Mouse (Mus musculus): Measurements from ENCODE around the gene Dynll2. TPM values are rescaled to one million over a fixed set of nuclear protein-coding genes. Genes with fewer than 3 reads are reported as not detected.

Dynll2 gene
- polyA plus RNA-seq, 1 experiment from 2014 or later = 24.7 TPM

- H3K9me3 ChIP-seq (replicated peaks; ENCODE audit: low read length) = no peaks in the 10 kb centered on the region
- no peak overlapping the region for H3K4me3 ChIP-seq (replicated peaks; ENCODE audit: low read depth, low read length)
- no peak overlapping the region for H3K9ac ChIP-seq (ENCODE audit: low read depth, low read length)
- 0% methylated on average over 2 of the region's 2 CpGs for WGBS
- peak; percentile 63 for TF ChIP-seq CTCF (IDR thresholded peaks at IDR 0.05; ENCODE audit: low read depth)
- no peaks in the 10 kb centered on the region for H3K36me3 ChIP-seq (ENCODE audit: insufficient read depth, low read length)
- H3K27me3 ChIP-seq (ENCODE audit: insufficient read depth, low read length) = no peaks in the 10 kb centered on the region
- H3K4me1 ChIP-seq (replicated peaks; ENCODE audit: insufficient read depth, low read length) = no peaks in the 10 kb centered on the region
- no peak overlapping the region for H3K4me2 ChIP-seq (ENCODE audit: low read length)
- DNase-seq (ENCODE audit: low spot score) = peak; percentile 41
- no peak overlapping the region for H3K27ac ChIP-seq
- ATAC-seq (replicated peaks; ENCODE audit: low FRiP score, low read depth) = no peak
These were observed 37.3 kb downstream of the Dynll2 start for GRCm38 (mm10) chr11:87949990-87950389.

DNA sequence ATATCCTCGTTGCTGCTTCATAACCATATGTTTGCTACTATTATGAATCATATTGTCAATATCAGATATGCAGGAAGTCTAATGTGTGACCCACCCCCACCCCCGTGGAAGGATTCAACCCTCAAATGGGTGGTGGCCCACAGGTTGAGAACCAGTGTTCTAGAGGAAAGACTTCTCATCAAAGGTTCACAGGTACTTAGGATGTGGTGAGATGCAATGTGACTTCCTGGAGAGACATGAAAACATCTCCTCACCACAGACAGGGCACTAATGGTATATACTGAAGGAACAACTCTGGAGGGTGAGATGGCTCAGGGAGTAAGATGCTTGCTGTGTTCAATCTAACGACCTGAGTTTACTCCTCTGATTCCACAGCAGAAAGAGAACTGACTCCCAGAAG is 51.9 kb downstream of the Dynll2 start:
- ATAC-seq (replicated peaks; ENCODE audit: low FRiP score, low read depth) (no peak), DNase-seq (ENCODE audit: low spot score) (no peak)
- no peaks in the 10 kb centered on the region for H3K36me3 ChIP-seq (ENCODE audit: insufficient read depth, low read length)
- no peak overlapping the region for H3K4me2 ChIP-seq (ENCODE audit: low read length)
- H3K9me3 ChIP-seq (replicated peaks; ENCODE audit: low read length) = no peaks in the 10 kb centered on the region
- 74% methylated on average over 3 of the region's 3 CpGs for WGBS
- H3K4me1 ChIP-seq (replicated peaks; ENCODE audit: insufficient read depth, low read length) = no peaks in the 10 kb centered on the region
- H3K9ac ChIP-seq (ENCODE audit: low read depth, low read length) = no peak overlapping the region
- TF ChIP-seq CTCF (IDR thresholded peaks at IDR 0.05; ENCODE audit: low read depth) = no peak
- no peak overlapping the region for H3K4me3 ChIP-seq (replicated peaks; ENCODE audit: low read depth, low read length)
- no peak overlapping the region for H3K27ac ChIP-seq
- H3K27me3 ChIP-seq (ENCODE audit: insufficient read depth, low read length) = no peaks in the 10 kb centered on the region

DNA sequence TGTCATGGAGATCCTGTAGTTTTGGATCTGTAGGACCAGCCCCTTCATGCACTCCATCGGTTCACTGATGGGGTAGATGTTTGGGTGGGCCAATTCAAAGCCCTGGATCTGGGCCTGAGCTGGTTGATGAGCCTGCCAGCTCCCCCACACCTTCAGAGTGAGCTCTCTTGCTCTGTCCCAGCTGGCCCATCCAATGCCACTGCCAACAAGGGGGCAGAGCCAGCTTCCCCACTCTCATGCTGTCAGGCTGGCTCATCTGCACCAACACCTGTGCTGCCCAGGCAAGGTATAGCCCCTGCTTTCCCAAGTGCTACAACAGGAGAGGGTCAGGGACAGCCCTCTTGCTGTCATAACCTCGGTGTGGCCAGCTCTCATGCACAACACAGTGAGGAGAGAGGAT is 53.6 kb downstream of the Dynll2 start:
- no peak for TF ChIP-seq CTCF (IDR thresholded peaks at IDR 0.05; ENCODE audit: low read depth)
- DNase-seq (ENCODE audit: low spot score) = no peak
- 67% methylated on average over 2 of the region's 2 CpGs for WGBS
- Histone ChIP-seq H3K27me3 (ENCODE audit: insufficient read depth, low read length) (no peaks in the 10 kb centered on the region), H3K4me2 (ENCODE audit: low read length) (no peak overlapping the region), H3K4me1 (replicated peaks; ENCODE audit: insufficient read depth, low read length) (no peaks in the 10 kb centered on the region), H3K36me3 (ENCODE audit: insufficient read depth, low read length) (no peaks in the 10 kb centered on the region), H3K9me3 (replicated peaks; ENCODE audit: low read length) (no peaks in the 10 kb centered on the region), H3K9ac (ENCODE audit: low read depth, low read length) (no peak overlapping the region), H3K4me3 (replicated peaks; ENCODE audit: low read depth, low read length) (no peak overlapping the region), H3K27ac (no peak overlapping the region)
- no peak for ATAC-seq (replicated peaks; ENCODE audit: low FRiP score, low read depth)

DNA sequence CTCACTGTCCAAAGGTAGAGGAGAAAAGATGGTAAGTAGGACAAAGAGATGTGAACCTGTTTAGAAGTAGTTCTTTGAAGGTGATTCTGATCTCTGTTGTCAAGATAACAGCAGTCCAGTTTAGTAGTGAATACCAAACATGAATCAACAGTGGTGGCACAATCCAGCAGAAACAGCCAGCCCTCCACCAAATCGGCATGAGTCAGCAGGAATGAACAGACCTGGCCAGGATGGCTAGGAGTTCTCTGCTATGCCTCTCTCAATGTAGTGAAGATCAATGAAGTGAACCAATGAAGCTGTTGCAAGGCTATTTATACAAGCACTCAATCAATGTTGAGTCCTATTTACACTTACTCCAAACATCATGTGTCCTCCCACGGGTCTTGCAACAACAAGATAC is 57.0 kb downstream of the Dynll2 start:
- no peak overlapping the region for H3K9ac ChIP-seq (ENCODE audit: low read depth, low read length)
- DNase-seq (ENCODE audit: low spot score) (no peak), ATAC-seq (replicated peaks; ENCODE audit: low FRiP score, low read depth) (no peak)
- H3K27ac ChIP-seq = no peak overlapping the region
- H3K9me3 ChIP-seq (replicated peaks; ENCODE audit: low read length) = no peaks in the 10 kb centered on the region
- no peak for TF ChIP-seq CTCF (IDR thresholded peaks at IDR 0.05; ENCODE audit: low read depth)
- no peak overlapping the region for H3K4me2 ChIP-seq (ENCODE audit: low read length)
- no peaks in the 10 kb centered on the region for H3K36me3 ChIP-seq (ENCODE audit: insufficient read depth, low read length)
- H3K4me1 ChIP-seq (replicated peaks; ENCODE audit: insufficient read depth, low read length) = no peaks in the 10 kb centered on the region
- no peak overlapping the region for H3K4me3 ChIP-seq (replicated peaks; ENCODE audit: low read depth, low read length)
- H3K27me3 ChIP-seq (ENCODE audit: insufficient read depth, low read length) = no peaks in the 10 kb centered on the region
- 83% methylated on average over 2 of the region's 2 CpGs for WGBS

Other genes starting within 250 kb of the Dynll2 start
- 165 and 171 TPM in 2 replicates for gene Supt4a, start 250.0 kb downstream of the Dynll2 start, polyA plus RNA-seq (2015; fragmentation: Nextera tagmentation; extraction: Ambion mirVana)
- gene Tspoap1, start 227.0 kb downstream of the Dynll2 start, polyA plus RNA-seq (2015; fragmentation: Nextera tagmentation; extraction: Ambion mirVana) = 1.9 and 2.5 TPM in 2 replicates
- gene Mpo, start 194.0 kb downstream of the Dynll2 start, polyA plus RNA-seq (2015; fragmentation: Nextera tagmentation; extraction: Ambion mirVana) = 0.12 and 0.52 TPM in 2 replicates
- gene Lpo, start 159.2 kb downstream of the Dynll2 start, polyA plus RNA-seq (2015; fragmentation: Nextera tagmentation; extraction: Ambion mirVana) = 1.0 and 2.0 TPM in 2 replicates
- gene Mks1, start 134.3 kb downstream of the Dynll2 start, polyA plus RNA-seq (2015; fragmentation: Nextera tagmentation; extraction: Ambion mirVana) = 10.1 and 12.2 TPM in 2 replicates
- 1.2 and 1.8 TPM in 2 replicates for gene Epx, start 112.0 kb downstream of the Dynll2 start, polyA plus RNA-seq (2015; fragmentation: Nextera tagmentation; extraction: Ambion mirVana)
- gene Olfr462, start 95.3 kb downstream of the Dynll2 start, polyA plus RNA-seq (2015; fragmentation: Nextera tagmentation; extraction: Ambion mirVana) = not detected in 2 replicates
- gene Olfr463, start 90.1 kb downstream of the Dynll2 start, polyA plus RNA-seq (2015; fragmentation: Nextera tagmentation; extraction: Ambion mirVana) = not detected in 2 replicates
- gene Olfr464, start 66.6 kb downstream of the Dynll2 start, polyA plus RNA-seq (2015; fragmentation: Nextera tagmentation; extraction: Ambion mirVana) = not detected in 2 replicates
- 187 and 206 TPM in 2 replicates for gene Srsf1, start 59.8 kb upstream of the Dynll2 start, polyA plus RNA-seq (2015; fragmentation: Nextera tagmentation; extraction: Ambion mirVana)
- gene Vezf1, start 80.7 kb upstream of the Dynll2 start, polyA plus RNA-seq (2015; fragmentation: Nextera tagmentation; extraction: Ambion mirVana) = 38.8 and 39.8 TPM in 2 replicates
- gene Cuedc1, start 110.5 kb upstream of the Dynll2 start, polyA plus RNA-seq (2015; fragmentation: Nextera tagmentation; extraction: Ambion mirVana) = 16.4 and 19.4 TPM in 2 replicates
- 76.3 and 77.7 TPM in 2 replicates for gene Mrps23, start 216.9 kb upstream of the Dynll2 start, polyA plus RNA-seq (2015; fragmentation: Nextera tagmentation; extraction: Ambion mirVana)